Mouse (Mus musculus) kidney, adult 11 months (tissue): ENCODE results near the gene Soga3.

Source experiments
- DNase-seq: peaks from one replicate; pipeline ENCODE4 v3.0.0; 2022

The Soga3 gene

DNA sequence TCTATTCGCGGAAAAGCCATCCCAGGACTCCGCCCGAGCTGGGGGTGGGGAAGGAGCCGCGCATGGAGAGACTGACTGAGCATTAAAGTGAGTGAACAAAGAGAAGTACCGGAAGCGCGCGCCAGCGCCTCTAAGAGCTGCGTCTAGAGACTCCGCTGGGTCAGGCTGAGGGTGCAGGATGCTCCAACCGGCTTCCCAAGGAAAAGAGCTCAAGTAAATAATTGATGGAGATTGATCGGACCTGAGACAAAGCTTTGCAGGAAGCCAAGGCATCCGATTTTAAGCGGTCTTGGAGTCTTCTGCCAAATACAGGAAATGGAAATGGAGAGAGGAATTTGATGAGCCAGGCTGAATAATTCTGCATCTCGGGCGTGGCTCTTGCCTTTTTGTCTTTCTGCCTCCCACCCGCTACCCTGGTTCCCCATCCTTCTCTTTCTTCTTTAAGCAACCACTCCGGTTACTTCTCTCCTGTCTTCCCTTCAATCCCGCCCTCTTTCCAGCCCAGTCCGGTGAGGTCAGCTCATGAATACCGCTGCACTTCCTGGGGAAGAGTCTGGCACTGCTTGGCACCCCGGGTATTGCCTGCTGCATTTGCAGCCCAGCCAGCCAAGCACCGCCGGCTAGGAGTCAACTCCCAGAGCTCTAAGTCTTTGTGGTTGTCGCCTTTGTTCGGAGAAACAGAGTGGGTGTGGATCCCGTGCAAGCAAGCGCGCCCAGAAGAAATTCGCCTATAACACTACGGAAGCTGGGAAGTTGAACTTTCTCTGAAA lies at the start of gene Soga3:
Soga3 (plus strand) TSS at position 274 of the 770 bp plus-strand sequence.
- DNase-seq, result no peak

DNA sequence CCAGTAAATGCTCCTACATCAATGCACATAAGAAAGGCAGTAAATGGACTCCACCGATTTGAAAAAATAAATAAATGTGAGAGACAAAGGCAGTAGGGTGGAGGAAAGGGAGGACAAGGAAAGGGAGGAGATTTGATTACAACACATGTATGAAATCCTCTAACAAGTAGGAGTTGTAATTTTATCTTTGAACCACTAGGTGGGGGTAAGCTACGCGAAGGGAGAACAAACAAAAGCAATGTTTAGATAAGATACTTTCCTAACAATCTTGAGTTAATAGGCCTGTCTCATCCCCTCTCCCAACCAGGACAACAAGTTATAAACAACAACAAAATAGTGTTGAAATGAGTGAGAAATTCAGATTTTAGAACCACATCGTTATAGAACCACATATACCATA lies 36.7 kb upstream of the Soga3 start:
- DNase-seq, result no peak

DNA sequence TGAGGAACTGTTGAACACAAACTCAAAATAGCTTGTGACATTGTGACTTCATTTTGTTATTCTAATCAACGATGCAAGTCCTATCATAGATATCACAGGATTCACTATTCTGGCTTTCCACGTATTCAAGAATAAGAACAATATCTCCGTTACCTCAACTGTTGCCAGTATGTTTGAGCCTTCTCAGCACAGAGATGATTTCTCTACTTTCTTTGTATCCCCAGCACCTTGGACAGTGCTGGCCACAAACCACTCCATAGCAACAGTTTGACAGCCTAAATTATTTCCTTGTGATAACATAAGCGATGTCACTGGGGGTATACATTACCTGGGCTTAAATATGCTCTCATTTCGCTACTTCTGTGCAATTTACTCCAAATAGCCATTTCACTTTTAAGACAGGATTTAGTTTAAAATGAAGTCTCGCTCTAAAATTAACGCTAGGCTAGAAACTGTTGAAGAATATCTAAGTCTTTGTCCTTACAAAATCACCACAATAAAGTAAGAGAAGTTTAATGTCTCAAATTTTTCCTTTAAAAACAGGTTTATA lies 1.0 kb upstream of the Soga3 start:
- DNase-seq, result no peak

DNA sequence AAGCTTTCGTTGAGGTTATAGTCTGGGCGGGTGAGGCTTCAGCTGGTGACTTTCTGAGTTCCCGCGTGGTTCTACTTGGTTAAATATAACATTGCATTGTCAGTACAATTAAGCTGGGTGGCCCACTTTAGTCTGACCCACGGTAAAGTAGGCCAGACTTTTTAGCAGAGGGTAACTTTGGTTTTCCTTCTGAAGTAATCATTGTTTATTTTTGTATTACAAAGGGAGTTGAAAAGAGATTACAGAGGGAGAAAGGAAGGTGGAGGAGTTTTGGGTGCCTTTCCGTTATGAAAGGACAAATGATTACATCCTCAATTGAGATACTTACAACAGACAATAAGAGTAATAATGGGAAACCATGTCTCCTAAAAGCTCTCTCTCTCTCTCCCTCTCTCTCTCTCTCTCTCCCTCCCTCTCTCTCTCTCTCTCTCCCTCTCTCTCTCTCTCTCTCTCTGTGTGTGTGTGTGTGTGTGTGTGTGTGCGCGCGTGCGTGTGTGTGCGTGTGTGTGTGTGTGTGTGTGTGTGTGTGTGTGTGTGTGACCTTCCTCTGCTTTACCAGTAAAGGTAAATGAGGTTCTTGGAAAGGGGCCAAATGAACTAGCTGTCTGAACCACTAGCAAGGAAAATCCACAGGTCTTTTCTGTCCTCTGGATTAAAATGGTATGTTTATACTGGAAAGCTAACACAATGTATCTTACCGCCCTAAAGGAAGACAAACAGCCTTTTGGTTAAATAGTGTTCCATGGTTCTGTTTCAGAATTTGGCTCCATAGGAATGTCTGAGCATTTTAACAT lies 1.2 kb downstream of the Soga3 start:
- DNase-seq, result no peak

DNA sequence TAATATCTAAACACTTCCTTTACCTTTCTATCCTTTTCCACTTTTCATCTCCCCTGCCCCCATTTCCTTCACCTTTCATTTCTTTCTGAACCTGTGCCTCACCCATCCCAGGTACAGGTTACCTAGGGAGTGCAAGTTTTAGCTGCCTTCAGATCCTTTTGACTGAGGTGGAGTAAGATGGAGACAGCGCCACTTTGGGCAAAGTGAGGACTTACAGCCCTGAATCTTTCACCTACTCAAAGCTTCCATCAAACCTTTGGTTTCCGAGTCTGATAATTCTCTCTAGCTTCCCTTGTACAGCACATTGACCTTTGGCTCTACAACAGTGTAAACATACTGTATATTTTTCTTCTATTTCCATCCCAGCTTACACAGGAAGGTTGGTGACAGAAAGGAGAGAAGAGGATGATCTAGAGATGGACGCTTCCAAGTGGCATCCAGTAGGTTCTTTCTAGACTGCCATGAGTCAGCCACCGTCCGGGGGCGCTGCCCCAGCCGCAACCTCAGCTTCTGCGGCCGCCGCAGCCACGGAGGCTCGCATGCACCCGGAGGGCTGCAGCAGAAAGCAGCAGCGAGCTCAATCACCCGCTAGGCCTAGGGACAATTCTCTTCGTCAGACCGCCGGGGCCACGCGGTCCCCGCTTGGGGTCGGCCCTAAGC lies 2.7 kb downstream of the Soga3 start:
- DNase-seq, result no peak

DNA sequence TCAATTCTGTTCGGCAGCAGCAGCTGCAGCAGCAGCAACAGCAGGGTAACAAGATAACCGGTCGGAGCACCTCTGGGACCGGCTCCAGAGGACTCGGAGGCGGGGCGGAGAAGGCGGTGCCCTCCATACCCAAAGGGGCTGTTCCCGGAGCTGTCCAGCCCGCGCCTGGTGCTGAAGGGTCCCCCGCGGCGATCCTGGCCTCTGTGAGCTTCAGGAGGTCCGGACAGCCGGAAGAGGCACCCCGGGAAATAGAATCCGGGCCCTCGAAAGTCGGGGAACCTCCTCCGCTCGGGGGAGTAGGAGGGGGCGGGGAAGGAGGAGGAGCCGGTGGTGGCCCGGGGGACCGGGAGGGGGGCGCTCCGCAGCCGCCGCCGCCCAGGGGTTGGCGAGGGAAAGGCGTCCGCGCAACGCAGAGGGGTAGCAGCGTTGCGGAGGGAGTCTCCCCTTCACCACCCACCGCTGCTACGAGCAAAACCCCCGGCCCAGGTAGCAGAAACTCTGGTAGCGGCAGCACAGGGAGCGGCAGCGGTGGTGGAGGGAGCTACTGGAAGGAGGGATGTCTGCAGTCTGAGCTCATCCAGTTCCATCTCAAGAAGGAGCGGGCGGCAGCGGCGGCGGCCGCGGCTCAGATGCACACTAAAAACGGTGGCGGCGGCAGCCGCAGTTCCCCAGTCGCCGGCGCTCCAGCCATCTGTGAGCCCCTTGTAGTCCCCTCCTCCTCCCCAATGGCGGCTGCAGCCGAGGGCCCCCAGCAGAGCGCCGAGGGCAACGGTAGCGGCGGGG lies 3.4 kb downstream of the Soga3 start:
- DNase-seq, result peak; percentile 42

DNA sequence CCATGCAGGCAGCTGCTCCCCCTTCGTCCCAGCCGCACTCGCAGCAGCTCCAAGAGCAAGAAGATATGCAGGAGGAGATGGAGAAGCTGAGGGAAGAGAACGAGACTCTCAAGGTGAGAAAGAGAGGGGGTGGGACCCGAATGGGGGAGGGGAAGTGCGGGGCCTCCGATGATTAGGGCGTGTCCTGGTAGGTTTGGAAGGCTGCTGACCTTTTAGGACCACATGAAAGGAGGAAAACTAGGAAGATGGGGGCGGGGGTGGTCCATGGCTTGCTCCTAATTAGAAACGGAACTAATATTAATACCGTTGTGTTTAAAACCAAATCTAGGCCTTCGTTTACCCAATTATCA lies 4.0 kb downstream of the Soga3 start:
- DNase-seq, result no peak

DNA sequence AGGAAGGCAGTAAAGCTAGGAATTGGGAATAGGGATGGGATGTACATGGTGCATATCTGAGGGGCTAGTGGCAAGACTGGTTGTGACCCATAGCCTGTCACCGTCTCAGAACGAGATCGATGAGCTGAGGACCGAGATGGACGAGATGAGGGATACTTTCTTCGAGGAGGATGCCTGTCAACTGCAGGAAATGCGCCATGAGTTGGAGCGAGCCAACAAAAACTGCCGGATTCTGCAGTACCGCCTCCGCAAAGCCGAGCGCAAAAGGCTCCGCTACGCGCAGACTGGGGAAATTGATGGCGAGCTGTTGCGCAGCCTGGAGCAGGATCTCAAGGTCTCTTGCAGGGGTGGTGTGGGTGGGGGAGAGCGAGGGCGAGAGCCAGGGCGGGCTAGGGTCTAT lies 4.4 kb downstream of the Soga3 start:
- DNase-seq, result no peak

DNA sequence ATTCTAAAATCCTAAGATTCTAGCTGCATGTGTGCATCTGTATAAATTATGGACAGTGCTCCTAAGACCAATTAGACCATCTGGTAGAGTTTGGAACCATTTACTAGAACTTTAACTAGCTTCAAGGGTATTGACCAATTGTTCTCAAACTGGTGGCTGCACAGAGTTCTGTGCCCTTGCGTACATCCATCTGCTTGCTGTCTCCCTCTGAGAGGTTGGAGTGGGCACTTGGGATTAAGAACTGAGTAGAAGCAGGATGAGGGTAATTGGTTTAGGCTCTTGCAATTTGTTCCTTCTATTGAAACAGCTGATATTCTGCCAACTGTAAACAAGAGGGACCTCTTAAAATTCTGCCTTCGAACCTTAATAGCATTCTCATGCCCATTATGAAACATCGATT lies 11.7 kb downstream of the Soga3 start:
- no peak for DNase-seq

DNA sequence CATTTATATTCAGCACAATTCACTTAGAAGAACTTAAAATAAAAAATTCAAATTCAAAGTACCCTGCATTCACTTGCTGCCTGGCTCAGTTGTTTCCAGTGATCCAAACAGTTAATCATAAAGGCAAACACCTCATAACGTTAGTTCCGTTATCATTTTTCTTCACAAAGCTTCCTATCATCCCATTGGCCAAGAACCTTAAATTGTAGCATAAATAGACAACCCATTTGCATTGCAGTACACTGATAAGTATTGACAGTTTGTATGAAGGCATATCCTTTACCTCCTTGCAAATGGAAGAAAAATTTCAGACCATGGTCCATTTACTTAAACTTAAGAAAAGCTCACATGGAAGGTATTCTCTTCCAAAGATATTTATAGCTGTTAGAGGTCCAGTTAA lies 18.0 kb downstream of the Soga3 start:
- no peak for DNase-seq

DNA sequence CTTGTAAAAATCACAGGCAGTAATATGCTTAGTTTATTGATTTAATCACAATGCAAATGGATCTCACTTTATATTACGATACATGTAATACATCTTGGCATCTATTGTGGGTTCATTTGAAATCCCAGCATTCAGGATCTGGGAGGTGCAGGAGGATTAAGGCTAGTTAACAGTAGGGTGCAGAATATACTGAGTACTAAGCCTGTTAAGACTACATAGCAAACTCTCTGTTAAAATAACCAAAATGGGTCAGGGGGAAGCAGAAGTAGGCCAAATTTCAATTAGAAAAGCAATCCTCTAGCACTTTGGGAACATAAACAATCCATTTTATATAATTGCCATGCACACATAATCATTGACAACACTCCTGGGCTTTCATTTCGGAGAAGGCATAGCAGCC lies 30.1 kb downstream of the Soga3 start:
- DNase-seq, result no peak

DNA sequence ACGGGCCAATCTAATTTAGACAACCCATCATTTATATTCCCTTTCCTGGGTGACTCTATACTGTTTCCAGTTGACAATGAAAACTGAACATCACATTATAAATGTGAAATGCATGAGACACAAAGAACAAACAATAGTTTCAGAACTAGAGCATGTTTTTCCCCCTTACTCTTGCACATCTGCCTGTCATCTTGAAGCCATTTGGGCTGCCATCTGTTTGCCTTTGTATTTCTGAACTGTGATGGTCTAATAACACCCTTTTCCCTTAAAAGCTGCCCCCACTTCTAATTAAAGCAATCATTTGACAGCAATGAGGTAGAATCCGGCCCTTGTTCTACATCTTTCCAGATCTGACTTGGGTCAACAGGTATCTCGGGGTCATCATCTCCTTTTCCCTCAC lies 32.0 kb downstream of the Soga3 start:
- DNase-seq, result no peak

DNA sequence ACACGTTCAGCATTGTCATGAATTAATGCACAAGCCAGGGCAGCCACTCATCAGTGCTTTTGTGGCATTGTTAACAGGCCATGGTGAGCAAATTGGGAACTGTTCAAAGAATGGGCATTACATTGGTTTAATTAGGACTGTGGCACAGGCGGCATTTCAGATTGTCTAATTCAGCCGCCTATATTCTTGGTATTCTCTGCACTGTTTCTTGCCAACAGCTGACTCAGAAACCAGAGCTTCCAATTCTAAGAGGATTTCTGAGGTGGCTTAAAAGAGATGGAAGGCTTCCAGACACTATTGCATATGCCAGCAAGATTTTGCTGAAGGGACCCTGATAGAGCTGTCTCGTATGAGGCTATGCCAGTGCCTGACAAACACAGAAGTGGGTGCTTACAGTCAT lies 33.2 kb downstream of the Soga3 start:
- no peak for DNase-seq

DNA sequence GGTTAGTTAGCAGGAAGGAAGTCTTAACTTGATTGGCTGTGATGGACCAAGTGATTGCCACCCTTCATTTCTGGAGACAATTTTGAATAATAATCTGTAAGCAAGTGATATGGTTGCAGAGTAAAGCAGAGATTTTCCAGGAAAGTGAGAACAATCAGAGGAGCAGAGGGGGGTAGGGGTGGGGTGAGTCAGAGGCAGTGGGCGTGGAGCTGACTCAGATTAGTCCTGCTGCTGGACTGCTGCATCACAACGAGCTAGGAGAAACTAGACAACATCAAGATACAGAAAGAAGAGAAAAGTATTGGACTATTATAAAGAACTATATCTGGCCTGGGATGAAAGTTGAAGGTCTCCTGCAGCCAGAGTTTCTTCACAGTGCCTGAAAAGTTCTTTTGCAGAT lies 34.4 kb downstream of the Soga3 start:
- no peak for DNase-seq

DNA sequence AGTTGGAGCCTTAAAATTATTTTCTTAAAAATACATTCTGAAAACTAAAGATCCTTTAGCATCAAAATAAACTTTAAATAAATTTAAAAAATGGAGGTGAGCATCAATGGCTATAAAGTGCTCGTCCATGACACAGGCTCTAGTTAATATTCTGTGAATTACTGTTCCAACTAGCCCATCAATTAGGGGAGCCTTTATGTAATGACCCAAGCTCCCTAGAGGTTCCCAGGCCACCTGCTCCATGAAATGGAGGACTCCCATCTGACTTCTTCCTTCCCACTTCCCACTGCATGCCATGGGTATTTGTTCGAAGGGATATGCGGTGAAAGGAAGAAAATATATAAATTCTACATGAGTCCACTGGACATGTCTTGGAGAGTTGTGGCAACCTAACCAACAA lies 36.6 kb downstream of the Soga3 start:
- DNase-seq, result no peak

DNA sequence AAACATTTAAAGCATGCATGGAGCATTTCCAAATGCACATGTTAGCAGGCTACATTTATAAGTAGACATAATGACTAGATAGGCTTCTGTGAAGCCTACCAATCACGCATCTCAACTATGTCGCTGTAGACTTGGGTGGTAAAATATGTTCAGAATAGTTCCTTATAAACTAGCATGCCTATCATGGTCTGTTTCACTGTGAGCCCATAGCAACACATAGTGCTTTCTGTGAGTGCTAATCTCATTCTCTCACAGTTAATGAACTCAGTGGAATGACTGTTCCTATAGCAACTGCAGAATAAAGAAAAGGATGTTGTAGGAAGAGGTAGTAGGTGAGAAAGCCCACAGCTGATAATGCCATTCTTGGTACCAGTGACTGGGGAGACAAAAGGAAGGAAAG lies 37.4 kb downstream of the Soga3 start:
- no peak for DNase-seq

DNA sequence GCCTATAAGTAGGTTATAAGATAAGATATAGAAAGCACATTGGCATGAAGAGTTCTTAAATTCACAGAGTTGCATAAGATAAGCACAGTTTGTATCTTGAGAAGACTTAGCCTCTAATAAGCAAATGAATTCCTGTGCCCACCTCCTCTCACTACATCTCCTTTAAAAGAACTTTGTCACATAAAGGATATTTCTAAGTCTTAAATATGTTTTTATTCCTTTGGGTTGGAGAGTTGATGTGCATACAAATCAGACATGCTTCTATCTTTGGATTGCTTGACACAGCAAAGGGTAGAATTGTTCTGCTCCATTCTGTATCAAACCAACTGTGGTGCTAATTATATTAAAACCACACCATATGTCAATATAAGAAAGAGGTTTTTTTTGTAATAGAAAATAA lies 50.1 kb downstream of the Soga3 start:
- no peak for DNase-seq

DNA sequence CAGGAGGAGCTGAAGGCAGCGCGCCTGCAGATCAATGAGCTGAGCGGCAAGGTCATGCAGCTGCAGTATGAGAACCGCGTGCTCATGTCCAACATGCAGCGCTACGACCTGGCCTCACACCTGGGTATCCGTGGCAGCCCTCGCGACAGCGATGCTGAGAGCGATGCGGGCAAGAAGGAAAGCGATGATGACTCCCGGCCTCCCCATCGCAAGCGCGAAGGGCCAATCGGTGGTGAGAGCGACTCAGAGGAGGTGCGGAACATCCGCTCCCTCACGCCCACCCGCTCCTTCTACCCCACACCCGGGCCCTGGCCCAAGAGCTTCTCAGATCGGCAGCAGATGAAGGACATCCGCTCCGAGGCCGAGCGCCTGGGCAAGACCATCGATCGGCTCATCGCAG lies 53.2 kb downstream of the Soga3 start:
- no peak for DNase-seq

DNA sequence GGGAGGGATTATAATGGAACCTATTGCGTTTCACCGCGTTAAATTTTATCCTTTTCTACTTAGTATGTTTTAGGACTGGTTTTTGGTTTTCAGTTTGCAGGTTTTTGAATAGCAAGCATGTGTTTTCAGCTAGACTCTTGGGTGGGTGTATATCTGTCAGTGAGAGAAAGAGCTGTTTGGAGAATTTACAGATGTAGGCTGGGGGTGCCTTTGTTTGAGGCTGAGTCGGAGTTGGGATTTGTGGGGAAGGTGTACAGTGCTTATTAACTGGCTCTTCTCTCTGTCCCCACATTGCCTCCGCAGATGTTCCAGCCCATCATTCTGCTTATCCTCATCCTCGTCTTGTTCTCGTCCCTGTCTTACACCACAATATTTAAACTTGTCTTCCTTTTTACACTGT lies 55.0 kb downstream of the Soga3 start, which contains the start of gene Gm49353:
Gm49353 (plus strand) TSS at position 313 of the 400 bp plus-strand sequence.
- no peak for DNase-seq

DNA sequence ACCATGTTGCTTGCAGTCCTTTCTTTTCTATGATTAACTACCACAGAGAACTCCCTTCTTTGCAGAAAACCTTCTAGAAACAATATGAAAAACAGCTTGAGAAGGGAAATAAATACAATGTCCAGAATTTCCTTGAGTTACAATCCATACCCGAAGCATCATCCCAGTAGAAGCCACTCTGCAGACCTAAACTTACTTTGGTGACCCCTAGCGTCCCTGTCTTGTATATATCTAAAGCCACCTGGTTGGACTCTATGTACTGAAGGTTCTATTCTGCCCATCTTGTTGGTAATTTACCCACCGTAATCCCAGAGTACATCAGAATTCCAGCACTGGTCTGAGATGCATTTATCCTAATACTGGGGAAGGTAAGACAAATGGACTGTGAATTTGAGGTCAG lies 56.2 kb downstream of the Soga3 start:
- DNase-seq, result no peak

DNA sequence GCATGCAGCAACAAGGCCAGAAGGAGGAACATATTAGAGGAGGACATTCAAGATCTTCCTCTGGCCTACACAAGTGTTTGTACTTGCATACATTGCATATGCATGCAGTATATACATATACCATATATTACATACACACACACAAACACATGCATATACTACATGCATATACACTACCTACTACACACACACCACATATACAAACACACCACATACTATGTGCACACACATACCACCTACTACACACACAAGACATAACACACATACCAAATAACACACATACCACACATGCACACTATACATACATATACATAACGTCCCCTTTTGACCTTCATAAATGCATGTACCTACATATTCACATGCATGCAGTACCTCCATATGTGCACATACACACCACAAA lies 57.0 kb downstream of the Soga3 start:
- no peak for DNase-seq

DNA sequence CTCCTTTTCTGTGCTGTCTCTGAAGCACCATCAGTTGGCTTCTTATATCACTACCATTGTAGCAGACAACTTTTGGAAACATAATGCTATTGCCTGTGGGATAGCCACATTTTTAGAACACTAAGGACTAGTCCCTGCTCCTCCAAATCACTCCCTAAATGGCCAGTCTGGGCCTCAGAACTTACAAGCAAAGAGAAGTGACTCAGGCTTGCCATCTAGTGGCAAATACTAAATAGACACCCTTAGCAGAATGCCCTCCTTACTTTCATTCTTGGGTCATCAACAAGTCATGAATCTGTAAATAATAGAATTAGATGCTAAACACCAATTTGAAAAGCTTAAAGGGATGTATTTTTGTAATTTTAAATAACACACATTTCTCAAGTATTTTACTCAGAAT lies 63.1 kb downstream of the Soga3 start:
- DNase-seq, result no peak

DNA sequence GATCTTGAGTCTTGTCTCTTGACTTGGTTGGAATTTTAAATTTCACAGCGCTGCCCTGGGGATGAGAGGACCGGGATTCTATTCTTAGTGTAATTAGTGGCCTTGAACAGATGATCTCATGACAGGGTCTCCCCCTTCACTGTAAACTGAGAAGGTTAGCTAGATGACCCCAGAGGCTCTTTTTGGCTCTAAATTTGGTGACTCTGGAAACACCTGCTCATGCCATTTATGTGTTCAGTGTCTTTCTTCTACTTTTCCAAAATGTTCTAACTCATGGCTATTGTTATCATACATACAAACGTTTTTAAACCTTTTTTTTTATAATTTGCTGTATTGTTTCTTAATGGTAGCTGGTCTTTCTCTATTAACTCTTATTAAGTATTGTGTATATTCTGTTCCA lies 65.1 kb downstream of the Soga3 start:
- DNase-seq, result no peak
